Mouse (Mus musculus): Measurements from ENCODE around the gene Tnks1bp1. TPM values are rescaled to one million over a fixed set of nuclear protein-coding genes. Genes with fewer than 3 reads are reported as not detected.

Tnks1bp1 gene
- polyA plus RNA-seq, 1 experiment, result 218 TPM

DNA sequence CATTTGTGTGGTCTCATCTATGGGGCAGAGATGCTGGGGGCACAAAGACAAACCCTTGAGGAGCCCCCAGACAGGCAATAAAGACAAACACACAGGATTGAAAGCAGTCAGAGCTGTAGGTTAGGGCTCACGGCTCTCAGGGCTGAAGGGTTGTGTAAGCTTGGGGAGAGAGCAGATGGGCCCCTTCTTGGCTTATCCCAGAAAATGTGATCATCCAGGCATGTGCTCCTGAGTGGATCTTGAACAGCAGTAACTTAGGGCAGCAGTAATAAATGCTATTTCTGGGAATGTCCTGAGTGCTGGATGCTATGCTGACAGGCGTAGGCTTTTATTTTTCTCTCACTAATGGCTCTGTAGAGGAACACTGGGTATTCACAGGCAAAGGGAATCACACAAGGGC, 20.8 kb downstream of the Tnks1bp1 start:
- no peak for TF ChIP-seq CTCF (IDR thresholded peaks at IDR 0.05; ENCODE audit: insufficient read depth, low read length)
- no peak for TF ChIP-seq POLR2A (IDR thresholded peaks at IDR 0.05; ENCODE audit: borderline replicate concordance, extremely low read depth, low read depth, low read length)
- Histone ChIP-seq H3K4me1 (ENCODE audit: control insufficient read depth, insufficient read depth, low read length) (peaks cover 10% of the 10 kb centered on the region), H3K4me3 (replicated peaks; ENCODE audit: extremely low read depth, low read depth, low read length) (no peak overlapping the region)
- DNase-seq, result no peak
- WGBS, result 77% methylated on average over 2 of the region's 2 CpGs

DNA sequence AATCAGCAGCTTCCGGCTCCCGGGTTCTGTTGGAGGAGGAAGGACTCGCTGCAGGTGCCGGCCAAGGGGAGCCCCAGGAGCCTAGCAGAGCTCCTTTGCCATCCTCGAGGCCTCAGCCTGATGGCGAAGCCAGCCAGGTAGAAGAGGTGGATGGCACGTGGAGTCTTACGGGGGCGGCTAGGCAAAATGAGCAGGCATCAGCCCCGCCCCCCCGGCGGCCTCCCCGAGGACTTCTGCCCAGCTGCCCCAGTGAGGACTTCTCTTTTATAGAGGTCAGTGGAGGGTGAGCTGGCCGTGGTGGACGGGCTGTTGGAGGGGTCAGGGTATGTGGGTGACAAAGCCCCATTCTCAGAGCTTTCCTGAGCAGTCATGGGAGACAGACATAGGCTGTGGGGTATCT, 22.3 kb downstream of the Tnks1bp1 start:
- DNase-seq, result no peak
- TF ChIP-seq POLR2A (IDR thresholded peaks at IDR 0.05; ENCODE audit: borderline replicate concordance, extremely low read depth, low read depth, low read length), result no peak
- no peak for TF ChIP-seq CTCF (IDR thresholded peaks at IDR 0.05; ENCODE audit: insufficient read depth, low read length)
- peaks cover 4% of the 10 kb centered on the region for H3K4me1 ChIP-seq (ENCODE audit: control insufficient read depth, insufficient read depth, low read length)
- WGBS, result 80% methylated on average over 15 of the region's 15 CpGs
- H3K4me3 ChIP-seq (replicated peaks; ENCODE audit: extremely low read depth, low read depth, low read length), result no peak overlapping the region

DNA sequence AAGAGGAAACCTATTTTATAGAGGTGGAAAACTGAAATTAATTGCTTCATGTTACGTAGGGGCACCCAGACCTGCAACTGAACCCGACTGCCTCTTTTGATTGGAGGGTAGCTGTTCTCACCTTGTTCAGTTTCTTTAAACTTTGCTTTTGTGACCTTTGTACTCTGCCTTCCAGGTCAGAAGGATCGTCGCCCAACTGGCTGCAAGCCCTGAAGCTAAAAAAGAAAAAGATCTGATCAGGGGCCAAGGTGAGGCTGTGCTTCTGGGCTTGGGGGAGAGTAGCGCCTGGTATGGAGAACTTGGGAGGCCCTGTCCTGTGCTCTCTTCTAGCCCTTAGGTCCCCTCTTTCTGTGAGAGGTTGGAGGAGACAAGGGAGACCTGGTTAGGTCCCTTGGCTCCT, 24.1 kb downstream of the Tnks1bp1 start:
- Histone ChIP-seq H3K4me1 (ENCODE audit: control insufficient read depth, insufficient read depth, low read length) (peaks cover 3% of the 10 kb centered on the region), H3K4me3 (replicated peaks; ENCODE audit: extremely low read depth, low read depth, low read length) (no peak overlapping the region)
- WGBS, result 81% methylated on average over 5 of the region's 5 CpGs
- no peak for TF ChIP-seq POLR2A (IDR thresholded peaks at IDR 0.05; ENCODE audit: borderline replicate concordance, extremely low read depth, low read depth, low read length)
- no peak for TF ChIP-seq CTCF (IDR thresholded peaks at IDR 0.05; ENCODE audit: insufficient read depth, low read length)
- no peak for DNase-seq

DNA sequence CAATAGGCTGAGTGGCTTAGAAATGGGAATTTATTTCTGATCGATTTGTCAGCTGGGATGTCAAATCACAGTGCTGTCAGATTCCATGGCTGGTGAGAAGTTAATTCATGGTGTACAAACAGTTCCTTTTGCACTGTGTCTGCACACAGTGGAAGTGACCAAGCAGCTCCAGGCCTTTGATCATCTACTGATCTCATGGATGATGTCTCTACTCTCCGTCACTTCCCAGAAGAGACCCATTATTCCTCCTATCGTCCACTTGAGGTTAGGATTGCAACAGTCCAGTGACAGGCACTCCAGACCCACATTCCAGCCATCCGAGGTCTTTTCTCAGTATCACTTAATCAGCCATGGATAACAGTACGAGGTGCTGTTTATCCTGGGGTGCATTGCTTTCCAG, 25.9 kb downstream of the Tnks1bp1 start:
- 60% methylated on average over 5 of the region's 5 CpGs for WGBS
- TF ChIP-seq CTCF (IDR thresholded peaks at IDR 0.05; ENCODE audit: insufficient read depth, low read length), result no peak
- TF ChIP-seq POLR2A (IDR thresholded peaks at IDR 0.05; ENCODE audit: borderline replicate concordance, extremely low read depth, low read depth, low read length), result no peak
- Histone ChIP-seq H3K4me1 (ENCODE audit: control insufficient read depth, insufficient read depth, low read length) (no peaks in the 10 kb centered on the region; the same call in 1 of the 2 replicates), H3K4me3 (replicated peaks; ENCODE audit: extremely low read depth, low read depth, low read length) (no peak overlapping the region)
- no peak for DNase-seq

DNA sequence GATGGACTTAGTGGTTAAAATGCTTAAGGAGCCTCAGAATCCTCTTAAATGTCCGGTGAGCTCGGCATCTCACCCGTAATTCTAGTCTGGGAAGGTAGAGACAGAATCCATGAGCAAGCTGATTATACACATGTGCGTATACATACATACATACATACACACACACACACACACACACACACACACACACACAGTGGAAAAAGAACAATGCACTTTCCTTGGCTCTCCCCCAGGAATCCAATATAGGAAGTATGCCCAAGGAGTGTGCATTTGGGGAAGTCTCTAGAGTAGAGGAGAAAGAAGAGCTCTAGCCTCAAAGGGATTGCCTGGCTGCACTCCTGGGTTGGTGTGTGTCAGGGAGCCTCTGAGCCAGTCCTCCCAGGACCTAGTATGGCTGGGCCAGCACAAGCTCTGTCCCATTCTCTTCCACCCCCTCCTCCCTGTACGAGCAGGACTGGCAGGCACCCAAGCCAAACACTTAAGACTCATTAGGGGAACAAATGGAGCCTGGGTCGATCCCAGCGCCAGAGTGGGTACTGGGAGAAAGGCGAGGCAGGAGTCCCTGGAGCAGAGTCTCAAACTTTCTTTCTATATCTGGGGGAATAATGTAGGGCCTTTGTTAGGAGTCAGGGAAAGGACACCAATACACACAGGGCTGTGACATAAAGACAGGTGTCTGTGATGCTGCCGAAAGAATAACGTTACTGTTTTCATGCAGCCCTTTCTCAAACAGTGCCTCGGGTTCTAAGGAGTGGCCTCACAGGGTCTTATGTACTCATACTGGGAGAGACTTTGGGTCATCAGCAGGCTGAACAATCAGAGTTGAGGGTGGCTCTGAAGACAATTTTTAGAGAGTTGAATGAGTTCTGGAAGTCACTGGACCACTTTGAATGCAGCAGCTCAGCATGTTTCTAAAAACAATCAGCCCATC, 41.2 kb downstream of the Tnks1bp1 start:
- WGBS, result 39% methylated on average over 11 of the region's 11 CpGs
- TF ChIP-seq CTCF (IDR thresholded peaks at IDR 0.05; ENCODE audit: insufficient read depth, low read length), result no peak
- no peak for TF ChIP-seq POLR2A (IDR thresholded peaks at IDR 0.05; ENCODE audit: borderline replicate concordance, extremely low read depth, low read depth, low read length)
- peaks cover 7% of the 10 kb centered on the region for H3K4me1 ChIP-seq (ENCODE audit: control insufficient read depth, insufficient read depth, low read length)
- peak; percentile 85 for DNase-seq
- no peak overlapping the region for H3K4me3 ChIP-seq (replicated peaks; ENCODE audit: extremely low read depth, low read depth, low read length)

DNA sequence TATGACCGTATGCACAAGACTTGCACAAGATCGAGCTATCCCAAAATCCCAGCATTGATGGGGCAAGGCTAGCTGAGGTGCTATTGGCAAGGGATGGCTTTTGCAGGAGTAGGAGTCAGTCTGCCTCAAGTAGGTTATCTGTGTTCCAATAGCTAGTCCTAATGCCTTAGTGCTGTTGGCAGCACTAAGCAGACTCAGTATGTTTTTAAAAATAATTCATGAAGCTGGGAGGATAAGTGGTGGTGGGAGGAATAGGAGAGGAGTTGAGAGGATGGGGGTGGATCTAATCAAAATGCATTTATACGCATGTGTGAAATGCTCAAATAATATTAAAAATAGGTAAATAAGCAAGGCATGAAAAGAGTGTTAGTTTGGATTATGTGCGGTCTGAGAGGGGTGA, 43.5 kb downstream of the Tnks1bp1 start:
- H3K4me1 ChIP-seq (ENCODE audit: control insufficient read depth, insufficient read depth, low read length), result peaks cover 9% of the 10 kb centered on the region
- no peak for TF ChIP-seq CTCF (IDR thresholded peaks at IDR 0.05; ENCODE audit: insufficient read depth, low read length)
- no peak for TF ChIP-seq POLR2A (IDR thresholded peaks at IDR 0.05; ENCODE audit: borderline replicate concordance, extremely low read depth, low read depth, low read length)
- WGBS, result 95% methylated on average over 4 of the region's 4 CpGs
- no peak overlapping the region for H3K4me3 ChIP-seq (replicated peaks; ENCODE audit: extremely low read depth, low read depth, low read length)
- DNase-seq, result no peak

DNA sequence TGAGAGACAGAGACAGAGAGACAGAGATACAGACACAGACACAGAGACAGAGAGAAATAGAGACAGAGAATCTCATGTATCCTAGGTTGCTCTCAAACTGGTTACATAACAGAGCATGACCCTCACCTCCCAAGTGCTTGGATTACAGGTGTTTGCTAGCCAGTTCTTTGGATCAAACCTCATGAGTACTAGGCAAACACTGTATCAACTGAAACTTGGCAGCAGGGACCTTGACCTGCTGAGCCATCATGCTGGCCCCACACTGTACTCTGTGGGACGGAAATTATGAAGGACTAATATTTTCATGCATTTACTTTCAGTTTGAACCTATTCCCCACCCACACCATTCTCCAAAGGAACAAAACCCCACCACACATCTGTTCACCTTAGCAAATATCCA, 45.6 kb downstream of the Tnks1bp1 start:
- TF ChIP-seq CTCF (IDR thresholded peaks at IDR 0.05; ENCODE audit: insufficient read depth, low read length) (no peak), POLR2A (IDR thresholded peaks at IDR 0.05; ENCODE audit: borderline replicate concordance, extremely low read depth, low read depth, low read length) (no peak)
- Histone ChIP-seq H3K4me1 (ENCODE audit: control insufficient read depth, insufficient read depth, low read length) (peaks cover 11% of the 10 kb centered on the region), H3K4me3 (replicated peaks; ENCODE audit: extremely low read depth, low read depth, low read length) (no peak overlapping the region)
- peak; percentile 31 for DNase-seq
- WGBS, result 59% methylated on average over 1 of the region's 1 CpGs

DNA sequence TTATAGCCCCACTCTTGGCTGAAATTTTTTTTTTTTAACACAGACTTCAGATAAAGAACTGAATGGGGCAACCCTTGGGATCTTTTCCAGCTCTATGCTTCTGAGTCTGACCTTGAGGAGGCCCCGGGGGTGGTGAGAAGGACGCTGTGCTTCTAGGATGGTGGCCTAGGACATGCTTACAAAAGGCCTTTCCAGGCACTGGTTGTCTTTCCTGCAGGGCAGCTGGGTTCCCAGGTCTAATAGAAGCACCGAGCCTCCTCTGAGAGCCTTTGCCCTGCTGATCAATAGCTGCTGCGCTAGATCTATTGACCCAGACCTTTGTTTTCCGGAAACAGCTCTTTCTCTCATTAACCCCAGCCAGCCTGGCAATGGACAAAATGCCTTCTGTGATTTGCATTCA, 48.1 kb downstream of the Tnks1bp1 start:
- WGBS, result 60% methylated on average over 5 of the region's 5 CpGs
- no peak overlapping the region for H3K4me3 ChIP-seq (replicated peaks; ENCODE audit: extremely low read depth, low read depth, low read length)
- H3K4me1 ChIP-seq (ENCODE audit: control insufficient read depth, insufficient read depth, low read length), result peaks cover 18% of the 10 kb centered on the region
- DNase-seq, result peak; percentile 6
- TF ChIP-seq CTCF (IDR thresholded peaks at IDR 0.05; ENCODE audit: insufficient read depth, low read length) (no peak), POLR2A (IDR thresholded peaks at IDR 0.05; ENCODE audit: borderline replicate concordance, extremely low read depth, low read depth, low read length) (no peak)

DNA sequence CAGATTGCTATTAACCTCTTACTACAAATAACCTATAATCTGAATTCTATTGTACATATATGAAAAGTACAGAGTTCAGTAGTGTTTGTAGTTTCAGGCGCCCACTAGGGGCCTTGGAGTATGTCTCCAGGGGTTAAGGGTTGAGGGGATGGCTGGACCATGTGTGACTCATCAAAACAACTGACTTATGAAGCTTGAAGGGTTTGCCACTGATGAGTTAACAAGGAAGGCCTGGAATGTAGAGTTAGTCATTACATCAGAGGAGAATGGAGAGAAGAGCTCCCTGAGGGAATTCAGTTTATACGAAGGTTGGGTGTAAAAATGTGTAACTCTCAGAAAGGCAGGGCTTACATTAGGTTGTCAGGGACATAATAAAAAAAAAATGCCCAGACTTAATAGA, 50.2 kb downstream of the Tnks1bp1 start:
- DNase-seq, result peak; percentile 1

More for the DNA sequence above, 50.2 kb downstream of the Tnks1bp1 start:
- H3K4me3 ChIP-seq (replicated peaks; ENCODE audit: extremely low read depth, low read depth, low read length), result no peak overlapping the region
- TF ChIP-seq CTCF (IDR thresholded peaks at IDR 0.05; ENCODE audit: insufficient read depth, low read length), result no peak
- TF ChIP-seq POLR2A (IDR thresholded peaks at IDR 0.05; ENCODE audit: borderline replicate concordance, extremely low read depth, low read depth, low read length), result no peak
- 74% methylated on average over 2 of the region's 2 CpGs for WGBS
- peaks cover 17% of the 10 kb centered on the region for H3K4me1 ChIP-seq (ENCODE audit: control insufficient read depth, insufficient read depth, low read length)
